Mouse (Mus musculus): ENCODE measurements around the gene Pld6. TPM values are rescaled to one million over a fixed set of nuclear protein-coding genes. Genes with fewer than 3 reads are reported as not detected.
A peak's percentile ranks its signal among the peaks of the same experiment; 100 is the strongest.

Gene Pld6
- total and polyA plus RNA-seq, 3 experiments = 3.1 to 5.5 TPM; not detected in 1

DNA sequence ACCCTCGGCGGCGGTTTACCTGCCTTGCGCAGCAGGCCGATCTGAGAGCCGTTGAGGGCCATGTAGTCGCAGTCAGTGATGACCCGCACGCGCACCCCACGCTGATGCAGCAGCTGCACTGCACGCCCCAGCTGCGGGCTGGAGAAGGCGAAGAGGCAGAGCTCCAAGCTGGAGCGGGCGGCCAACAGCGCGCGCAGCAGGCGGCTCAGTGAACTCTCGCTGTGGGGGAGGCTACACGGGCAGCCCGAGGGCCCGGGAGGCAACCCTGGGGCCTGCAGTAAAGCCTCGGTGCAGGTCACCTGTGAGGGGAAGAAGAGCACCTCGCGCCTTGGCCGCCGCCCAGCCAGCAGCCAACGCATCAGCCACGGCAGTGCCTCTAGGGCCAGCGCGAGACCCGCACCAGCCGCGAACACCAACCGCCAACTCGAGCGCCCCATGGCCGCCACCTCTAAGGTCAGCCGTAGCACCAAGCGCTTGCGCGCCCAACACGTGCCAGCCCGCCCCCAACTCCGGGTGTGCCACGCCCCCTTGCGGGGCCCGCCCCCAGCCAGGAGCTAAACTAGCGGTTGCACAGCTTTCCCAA is at the start of gene Pld6 (continued):
- TF ChIP-seq HCFC1 (IDR thresholded peaks at IDR 0.05; ENCODE audit: low read depth, low read length) = no peak
- no peak for TF ChIP-seq ZKSCAN1 (IDR thresholded peaks at IDR 0.05; ENCODE audit: low read depth, low read length)
- 0 out of 4 replicates have a peak, but pooled peaks of 1 of the 2 experiments have one; percentile 21 for TF ChIP-seq USF2 (IDR thresholded peaks at IDR 0.05; ENCODE audit: borderline replicate concordance in 1 of 2, insufficient read depth in 1 of 2, low read depth in 1 of 2, low read length in 2 of 2)

DNA sequence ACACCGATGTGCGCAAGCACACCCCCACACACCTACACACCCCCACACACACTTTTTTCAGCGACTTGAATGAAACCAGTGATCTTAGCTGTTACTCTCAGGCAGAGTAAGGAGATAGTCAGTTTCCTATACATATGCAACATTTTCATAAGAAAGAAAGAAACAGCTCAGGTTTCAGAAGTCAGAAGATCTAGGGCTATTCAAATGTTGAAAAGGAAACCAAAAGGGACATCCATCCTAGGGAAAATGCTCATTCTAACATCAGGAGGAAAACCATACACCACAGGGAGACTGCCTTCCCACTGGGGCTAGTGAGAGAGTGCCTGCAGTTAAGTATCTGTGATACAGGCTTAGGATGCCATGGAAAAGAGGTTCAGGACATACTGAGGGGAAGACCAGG is 34.2 kb upstream of the Pld6 start:
- no peaks in the 10 kb centered on the region for H3K4me1 ChIP-seq (ENCODE audit: control insufficient read depth in 1 of 2, insufficient read depth in 2 of 2, low read length in 2 of 2)
- peaks cover 0 to 57% of the 10 kb centered on the region in 2 experiments; a peak in 3 of 4 replicates for H3K36me3 ChIP-seq (ENCODE audit: control insufficient read depth in 1 of 2, insufficient read depth in 2 of 2, low read length in 2 of 2)
- H3K4me3 ChIP-seq (ENCODE audit: control insufficient read depth in 1 of 2, insufficient read depth in 1 of 2, low read depth in 2 of 2, low read length in 2 of 2) = no peak overlapping the region
- H3K9ac ChIP-seq (ENCODE audit: control insufficient read depth, low read depth, low read length, poor library complexity, severe bottlenecking) = no peak overlapping the region
- H3K27ac ChIP-seq (ENCODE audit: control insufficient read depth, low read depth, low read length) = no peak overlapping the region
- no peaks in the 10 kb centered on the region for H3K27me3 ChIP-seq (ENCODE audit: control insufficient read depth in 1 of 2, insufficient read depth in 2 of 2, low read length in 2 of 2)
- no peaks in the 10 kb centered on the region for H3K79me2 ChIP-seq (ENCODE audit: control insufficient read depth, insufficient read depth, low read length, poor library complexity)
- no peak for TF ChIP-seq ELF1 (IDR thresholded peaks at IDR 0.05; ENCODE audit: low read depth, low read length)
- no peak for TF ChIP-seq GABPA (IDR thresholded peaks at IDR 0.05; ENCODE audit: low read depth, low read length)
- TF ChIP-seq MAFK (IDR thresholded peaks at IDR 0.05; ENCODE audit: borderline replicate concordance, low read depth, low read length) = no peak
- no peak for TF ChIP-seq NELFE (IDR thresholded peaks at IDR 0.05; ENCODE audit: low read depth, low read length)
- TF ChIP-seq USF2 (IDR thresholded peaks at IDR 0.05; ENCODE audit: borderline replicate concordance in 1 of 2, insufficient read depth in 1 of 2, low read depth in 1 of 2, low read length in 2 of 2) = no peak
- no peak for TF ChIP-seq MYC (IDR thresholded peaks at IDR 0.05; ENCODE audit: low read depth, low read length)
- TF ChIP-seq KAT2A (conservative IDR thresholded peaks at IDR 0.05; ENCODE audit: low read depth, low read length) = no peak
- TF ChIP-seq CHD1 (IDR thresholded peaks at IDR 0.05; ENCODE audit: low read depth, low read length) = no peak
- no peak for TF ChIP-seq MXI1 (IDR thresholded peaks at IDR 0.05; ENCODE audit: low read depth, low read length)
- no peak for TF ChIP-seq ZMIZ1 (IDR thresholded peaks at IDR 0.05; ENCODE audit: low read depth, low read length)
- TF ChIP-seq TBP (IDR thresholded peaks at IDR 0.05; ENCODE audit: low read depth, low read length) = no peak
- no peaks in the 10 kb centered on the region for H3K9me3 ChIP-seq (replicated peaks; ENCODE audit: insufficient read depth, low read length)
- DNase-seq (ENCODE audit: low read depth, low spot score) = no peak

DNA sequence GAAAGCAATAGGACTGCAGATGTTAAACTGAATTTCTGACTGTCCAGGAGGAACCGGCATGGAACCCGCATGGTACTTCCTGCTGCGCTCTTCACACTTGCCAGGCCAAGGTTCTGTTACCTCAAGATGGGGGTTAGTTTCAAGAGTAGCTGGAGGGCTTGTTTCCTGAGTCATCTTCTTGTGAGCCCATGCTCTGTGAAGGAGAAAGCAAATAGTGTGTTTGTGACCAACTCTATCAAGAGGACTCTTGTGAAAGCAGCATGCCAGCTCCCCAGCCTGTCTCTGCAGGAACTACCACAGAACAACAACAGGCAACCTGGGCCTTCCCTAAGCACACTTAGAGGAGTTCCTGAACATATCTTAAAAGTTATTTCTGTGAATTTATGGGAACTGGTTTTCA is 30.5 kb upstream of the Pld6 start:
- H3K4me3 ChIP-seq (ENCODE audit: control insufficient read depth in 1 of 2, insufficient read depth in 1 of 2, low read depth in 2 of 2, low read length in 2 of 2) = no peak overlapping the region
- no peaks in the 10 kb centered on the region for H3K27me3 ChIP-seq (ENCODE audit: control insufficient read depth in 1 of 2, insufficient read depth in 2 of 2, low read length in 2 of 2)
- no peaks in the 10 kb centered on the region for H3K4me1 ChIP-seq (ENCODE audit: control insufficient read depth in 1 of 2, insufficient read depth in 2 of 2, low read length in 2 of 2)
- no peaks in the 10 kb centered on the region for H3K9me3 ChIP-seq (replicated peaks; ENCODE audit: insufficient read depth, low read length)
- TF ChIP-seq RCOR1 (IDR thresholded peaks at IDR 0.05; ENCODE audit: low read depth, low read length) (no peak), UBTF (IDR thresholded peaks at IDR 0.05; ENCODE audit: borderline replicate concordance, insufficient read depth, low read depth, low read length) (no peak), CTCF (IDR thresholded peaks at IDR 0.05 in 2 of 3, conservative IDR thresholded peaks at IDR 0.05 in 1 of 3; ENCODE audit: control insufficient read depth in 1 of 3, insufficient read depth in 1 of 3, low read depth in 2 of 3, low read length in 3 of 3, poor library complexity in 1 of 3, severe bottlenecking in 1 of 3) (no peak), MXI1 (IDR thresholded peaks at IDR 0.05; ENCODE audit: low read depth, low read length) (no peak), POLR2A (IDR thresholded peaks at IDR 0.05; ENCODE audit: control insufficient read depth in 1 of 2, insufficient read depth in 1 of 2, low read depth in 1 of 2, low read length in 2 of 2, poor library complexity in 1 of 2) (no peak), NELFE (IDR thresholded peaks at IDR 0.05; ENCODE audit: low read depth, low read length) (no peak), ZC3H11A (IDR thresholded peaks at IDR 0.05; ENCODE audit: low read depth, low read length) (no peak), MAZ (IDR thresholded peaks at IDR 0.05; ENCODE audit: low read depth, low read length) (no peak), TAL1 (IDR thresholded peaks at IDR 0.05; ENCODE audit: low read length) (no peak), MAFK (IDR thresholded peaks at IDR 0.05; ENCODE audit: borderline replicate concordance, low read depth, low read length) (no peak), CHD2 (IDR thresholded peaks at IDR 0.05; ENCODE audit: low read length) (no peak), MEF2A (IDR thresholded peaks at IDR 0.05; ENCODE audit: extremely low read depth, insufficient replicate concordance, low read depth, low read length, poor library complexity, severe bottlenecking) (no peak), HCFC1 (IDR thresholded peaks at IDR 0.05; ENCODE audit: low read depth, low read length) (no peak), JUND (IDR thresholded peaks at IDR 0.05; ENCODE audit: low read depth, low read length) (no peak), ZNF384 (IDR thresholded peaks at IDR 0.05; ENCODE audit: low read depth, low read length) (no peak), USF2 (IDR thresholded peaks at IDR 0.05; ENCODE audit: borderline replicate concordance in 1 of 2, insufficient read depth in 1 of 2, low read depth in 1 of 2, low read length in 2 of 2) (no peak), ZKSCAN1 (IDR thresholded peaks at IDR 0.05; ENCODE audit: low read depth, low read length) (no peak), SIN3A (IDR thresholded peaks at IDR 0.05; ENCODE audit: low read length) (no peak)
- no peaks in the 10 kb centered on the region for H3K79me2 ChIP-seq (ENCODE audit: control insufficient read depth, insufficient read depth, low read length, poor library complexity)
- no peak overlapping the region for H3K27ac ChIP-seq (ENCODE audit: control insufficient read depth, low read depth, low read length)
- H3K36me3 ChIP-seq (ENCODE audit: control insufficient read depth in 1 of 2, insufficient read depth in 2 of 2, low read length in 2 of 2) = peaks cover 0 to 30% of the 10 kb centered on the region in 2 experiments; a peak in 3 of 4 replicates
- no peak overlapping the region for H3K9ac ChIP-seq (ENCODE audit: control insufficient read depth, low read depth, low read length, poor library complexity, severe bottlenecking)
- DNase-seq (ENCODE audit: low read depth, low spot score) = no peak
